Mouse (Mus musculus): ENCODE data around the gene Cfap77.

The Cfap77 gene

DNA sequence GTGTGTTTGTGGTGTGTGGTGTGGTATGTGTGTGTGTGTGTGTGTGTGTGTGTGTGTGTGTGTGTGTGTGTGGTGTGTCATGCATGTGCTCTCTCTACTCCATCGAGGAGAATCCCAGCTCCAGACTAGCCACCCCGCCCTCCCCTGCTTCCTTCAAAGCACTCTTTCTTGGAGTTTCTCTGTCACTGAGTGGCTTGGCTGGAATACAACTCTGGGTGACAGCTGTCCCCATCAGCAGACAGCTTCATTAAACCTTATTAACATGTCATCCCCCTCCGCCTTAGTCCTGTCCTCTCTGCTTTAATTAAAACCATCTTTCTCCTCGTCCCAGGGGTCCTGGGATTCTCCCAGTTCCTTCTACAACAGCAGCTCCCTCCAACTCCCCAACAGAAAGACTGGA lies 59.4 kb downstream of the Cfap77 start:
- DNase-seq (ENCODE audit: low read depth): no peak

GRCm38 (mm10) chr2:28994014-28994413 lies 60.9 kb downstream of the Cfap77 start:
- no peak for DNase-seq (ENCODE audit: low read depth)

GRCm38 (mm10) chr2:28988781-28989180 lies 66.1 kb downstream of the Cfap77 start:
- DNase-seq (ENCODE audit: low read depth): no peak

DNA sequence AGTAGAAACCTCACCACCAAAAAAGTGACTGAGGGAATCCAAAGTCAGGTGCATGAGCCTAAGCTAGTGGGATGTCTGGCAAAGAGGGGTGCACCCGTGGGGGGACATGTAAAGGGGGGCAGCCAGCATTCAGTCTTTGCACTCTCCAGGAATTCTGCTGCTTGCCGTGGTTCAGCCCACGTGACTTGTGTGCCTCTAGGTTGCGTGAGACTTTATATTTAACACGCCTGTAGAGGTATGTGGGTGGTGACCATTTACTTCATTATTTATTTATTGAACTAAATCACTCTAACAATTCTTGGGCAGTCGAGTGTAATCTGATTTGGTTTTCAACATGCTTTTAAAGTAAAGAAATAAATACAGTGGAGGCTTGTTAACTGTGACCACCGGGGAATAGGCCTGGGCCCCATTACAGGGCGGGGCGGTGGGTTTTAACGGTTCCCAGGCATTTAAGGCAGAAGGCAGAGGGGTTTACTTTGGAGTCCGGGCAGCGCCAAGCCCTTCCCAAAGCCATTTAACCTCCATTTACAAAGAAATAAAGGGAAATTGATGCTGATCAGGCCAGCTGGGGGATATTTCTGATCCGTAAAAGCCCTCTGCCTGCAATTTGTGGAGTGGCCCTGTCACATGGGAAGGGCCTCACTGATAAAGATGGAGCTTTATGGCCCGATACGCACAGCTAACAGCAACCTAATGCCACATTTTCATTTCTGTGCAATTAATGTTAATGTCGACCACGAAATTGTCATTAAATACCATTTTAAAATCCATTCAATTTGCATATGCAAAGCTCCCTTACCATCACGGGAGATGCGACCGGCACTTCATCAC lies 74.6 kb downstream of the Cfap77 start:
- DNase-seq (ENCODE audit: low read depth): no peak

- no peak for DNase-seq (ENCODE audit: low read depth)
Observed at GRCm38 (mm10) chr2:28978461-28978860, 76.4 kb downstream of the Cfap77 start.

- peak; percentile 27 for DNase-seq (ENCODE audit: low read depth)
Observed at GRCm38 (mm10) chr2:28976635-28977034, 78.2 kb downstream of the Cfap77 start.

DNA sequence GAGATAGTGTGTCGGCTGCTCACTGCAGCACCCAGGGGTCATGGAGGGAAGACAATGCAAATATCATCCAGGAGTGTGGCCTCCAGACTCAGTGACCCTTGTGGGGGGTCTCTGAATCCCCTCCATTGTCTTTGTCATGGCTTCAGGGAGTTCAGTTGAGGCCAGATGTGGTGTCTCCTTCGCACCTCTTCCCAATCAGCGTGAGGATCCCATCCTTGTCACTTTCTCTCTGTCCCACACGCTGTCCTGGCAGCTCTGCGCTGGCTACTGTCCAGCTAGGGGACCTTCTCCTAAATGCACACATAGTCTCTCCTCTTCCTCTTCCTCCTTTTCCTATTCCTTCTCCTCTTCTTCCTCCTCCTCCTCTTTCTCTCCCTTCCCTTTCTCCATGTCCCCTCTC lies 79.3 kb downstream of the Cfap77 start:
- no peak for DNase-seq (ENCODE audit: low read depth)

GRCm38 (mm10) chr2:28974520-28974919 lies 80.3 kb downstream of the Cfap77 start:
- DNase-seq (ENCODE audit: low read depth): no peak

DNA sequence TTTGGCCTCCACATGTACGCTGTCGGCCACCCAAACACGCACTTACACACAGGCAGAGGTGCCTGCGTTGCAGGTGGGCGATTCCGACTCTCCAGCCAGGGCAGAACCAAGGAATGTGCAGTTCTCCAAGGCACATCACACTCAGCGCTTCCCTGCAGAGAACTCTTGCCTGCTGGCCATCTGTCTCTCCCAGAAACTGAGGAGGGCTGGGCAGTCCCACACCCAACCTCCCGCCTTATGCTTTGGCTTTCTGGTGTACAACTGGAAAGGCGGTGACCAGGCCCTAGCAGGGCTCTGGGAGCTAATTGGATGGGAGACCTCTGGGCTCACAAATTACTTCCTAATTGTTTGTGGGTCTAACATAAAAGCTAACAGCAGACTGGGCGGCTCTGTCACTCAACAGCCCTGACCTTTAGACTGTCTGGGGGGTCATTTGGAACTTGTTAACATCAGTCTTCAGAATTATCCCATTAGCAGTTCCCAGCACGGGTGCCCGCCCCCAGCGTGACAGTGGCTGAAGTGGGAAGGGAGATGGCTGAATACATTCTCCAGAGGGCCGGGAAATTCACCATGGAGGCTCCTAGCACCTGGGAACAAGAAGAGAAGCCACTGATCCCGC lies 80.9 kb downstream of the Cfap77 start:
- DNase-seq (ENCODE audit: low read depth): no peak

DNA sequence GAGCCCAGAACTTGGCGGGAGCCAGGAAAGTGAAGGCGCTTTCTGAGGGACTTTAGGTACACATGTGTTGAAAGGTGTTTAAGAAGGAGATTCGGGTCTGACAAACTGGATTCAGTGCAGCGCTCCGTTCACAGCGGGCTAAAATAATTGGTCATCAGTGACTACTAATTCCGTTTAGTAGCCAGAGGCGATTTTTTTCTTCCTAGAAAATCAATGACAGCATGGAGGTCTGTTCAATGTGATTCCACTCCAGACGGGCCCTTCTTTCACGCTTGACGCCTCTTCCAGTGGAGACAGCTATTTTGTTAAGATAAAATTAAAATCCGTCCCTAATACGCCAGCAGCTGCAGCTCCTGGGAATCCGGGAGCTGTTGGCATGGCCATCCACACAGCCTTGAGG lies 84.4 kb downstream of the Cfap77 start:
- DNase-seq (ENCODE audit: low read depth): no peak

- DNase-seq (ENCODE audit: low read depth): no peak
Observed at GRCm38 (mm10) chr2:28968278-28968677, 86.6 kb downstream of the Cfap77 start.

DNA sequence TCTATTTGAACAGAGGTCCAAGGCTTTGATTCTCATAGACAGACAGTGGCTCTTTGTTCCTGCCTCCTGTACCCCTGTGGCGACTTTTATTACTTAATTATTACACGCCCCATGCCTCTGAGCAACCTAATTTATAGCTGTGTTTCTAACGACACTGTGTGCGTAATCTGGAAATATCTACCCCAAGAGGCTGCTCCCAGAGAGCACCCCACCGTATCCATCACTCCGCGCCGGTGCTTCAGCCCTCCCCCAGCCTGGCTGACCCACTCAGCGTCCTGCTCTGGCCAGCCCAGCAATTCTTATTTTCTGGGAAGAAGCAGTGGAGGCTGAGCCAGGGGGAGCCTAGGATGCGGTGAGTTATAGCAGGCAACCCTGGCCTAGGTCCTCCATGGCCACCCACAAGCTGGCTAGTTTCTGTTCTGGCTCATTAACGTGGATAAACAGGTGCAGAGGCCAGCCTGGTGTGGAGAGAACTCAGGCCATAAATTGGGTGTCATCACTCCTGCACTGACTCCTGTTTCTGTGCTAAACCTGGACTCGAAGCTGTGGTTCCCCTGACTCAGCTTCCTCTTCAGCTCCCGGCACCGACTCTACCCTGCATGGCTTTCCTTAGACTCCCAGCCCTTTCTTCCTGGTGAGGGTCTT lies 88.6 kb downstream of the Cfap77 start:
- DNase-seq (ENCODE audit: low read depth): no peak

DNA sequence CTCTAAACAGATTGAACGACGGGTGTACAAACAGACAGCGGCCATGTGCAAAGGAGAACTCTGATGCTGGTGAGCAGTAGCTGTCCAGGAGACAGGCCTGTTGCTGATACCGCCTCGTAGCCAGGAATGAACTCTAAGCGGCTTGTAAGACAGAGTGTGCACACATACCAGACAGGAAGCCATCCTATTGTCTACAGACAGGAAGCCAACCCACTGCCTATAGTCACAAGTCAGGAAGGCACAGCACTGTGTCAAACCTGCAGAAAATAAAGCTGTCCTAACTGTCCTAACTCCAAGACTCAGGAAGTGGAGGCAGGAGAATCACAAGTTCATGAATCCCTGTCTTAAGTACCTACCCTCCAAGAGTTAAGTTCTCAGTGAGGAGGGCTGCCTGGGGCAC lies 91.3 kb downstream of the Cfap77 start:
- DNase-seq (ENCODE audit: low read depth): no peak

DNA sequence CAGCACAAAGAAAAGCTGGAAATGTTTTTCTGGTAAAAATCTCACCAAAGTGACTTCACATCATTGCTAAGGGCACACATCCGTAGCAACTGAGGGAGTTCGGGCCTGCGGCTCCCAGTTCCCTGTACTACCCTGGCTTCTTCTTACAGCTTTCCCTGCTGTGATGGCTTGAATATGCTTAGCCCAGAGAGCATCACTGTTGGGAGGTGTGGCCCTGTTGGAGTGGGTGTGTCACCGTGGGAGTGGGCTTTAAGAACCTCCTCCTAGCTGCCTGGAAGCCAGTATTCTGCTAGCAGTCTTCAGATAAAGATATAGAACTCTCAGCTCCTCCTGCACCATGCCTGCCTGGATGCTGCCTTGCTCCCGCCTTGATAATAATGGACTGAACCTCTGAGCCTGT lies 93.2 kb downstream of the Cfap77 start:
- no peak for DNase-seq (ENCODE audit: low read depth)

GRCm38 (mm10) chr2:28961024-28961585 lies 93.8 kb downstream of the Cfap77 start:
- DNase-seq (ENCODE audit: low read depth): no peak

GRCm38 (mm10) chr2:28956874-28957273 lies 98.0 kb downstream of the Cfap77 start:
- no peak for DNase-seq (ENCODE audit: low read depth)

- DNase-seq (ENCODE audit: low read depth): no peak
Observed at GRCm38 (mm10) chr2:28954595-28954994, 100.3 kb downstream of the Cfap77 start.

DNA sequence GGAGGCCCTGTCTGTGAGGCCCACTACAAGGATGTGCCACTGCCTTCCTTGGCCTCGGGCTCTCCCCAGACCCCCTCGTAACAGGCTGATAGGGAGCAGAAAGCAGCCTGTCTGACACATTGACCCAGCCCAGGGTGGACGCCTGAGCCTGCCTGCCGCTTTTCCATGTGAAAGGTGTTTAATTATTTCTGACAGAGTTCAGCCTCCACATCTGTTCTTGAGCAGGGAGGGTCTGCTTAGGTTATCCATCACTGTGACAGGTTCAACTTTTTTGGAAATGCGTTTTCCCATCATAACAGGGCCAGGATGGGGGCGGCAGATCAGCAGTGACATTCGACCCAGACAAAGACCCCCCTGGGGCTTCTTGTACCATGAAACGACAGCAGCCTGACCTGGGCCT lies 101.9 kb downstream of the Cfap77 start:
- DNase-seq (ENCODE audit: low read depth): no peak

DNA sequence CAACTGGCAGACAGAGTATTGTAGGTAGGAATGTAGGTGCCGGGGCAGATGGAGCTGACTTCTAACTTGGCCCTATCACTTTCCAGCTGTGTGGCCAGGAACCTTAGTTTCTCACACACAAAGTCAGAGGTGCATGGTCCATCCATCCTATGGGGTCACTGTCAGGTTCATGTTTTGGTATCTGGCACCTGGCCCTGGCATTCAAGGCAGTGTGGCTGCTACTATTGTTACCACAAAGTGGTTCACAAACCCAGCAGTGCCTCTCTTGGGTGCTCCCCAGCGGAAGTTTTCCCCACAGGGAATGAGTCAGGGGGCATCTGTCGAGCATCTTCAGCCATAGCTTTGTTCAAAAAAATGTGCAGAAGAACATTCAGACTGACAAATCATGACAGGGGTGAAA lies 108.6 kb downstream of the Cfap77 start:
- DNase-seq (ENCODE audit: low read depth): no peak

DNA sequence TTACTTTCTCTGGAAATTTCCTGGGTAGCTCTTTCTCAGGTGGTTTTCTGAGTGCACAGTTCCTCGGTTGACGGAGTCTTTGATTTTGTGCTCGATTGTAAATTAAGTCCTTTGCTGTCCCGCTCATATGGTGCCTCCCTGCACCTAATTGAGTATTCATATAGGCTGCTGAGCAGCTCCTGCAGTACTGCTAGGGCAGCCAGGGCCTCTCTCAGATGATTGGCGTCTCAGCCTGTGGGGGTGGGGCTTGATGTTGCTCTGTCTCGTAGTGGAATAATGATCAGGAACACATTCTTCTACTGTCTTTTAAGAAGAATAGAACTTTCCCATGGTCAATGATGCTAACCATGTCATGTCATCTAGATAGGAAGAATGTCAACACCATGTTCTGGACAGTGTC lies 109.5 kb downstream of the Cfap77 start:
- no peak for DNase-seq (ENCODE audit: low read depth)

- DNase-seq (ENCODE audit: low read depth): no peak
Observed at GRCm38 (mm10) chr2:28943666-28944516, 111.0 kb downstream of the Cfap77 start.

- no peak for DNase-seq (ENCODE audit: low read depth)
Observed at GRCm38 (mm10) chr2:28938997-28939396, 115.9 kb downstream of the Cfap77 start.
